Mouse (Mus musculus): ENCODE measurements around the gene Ikzf1.

Gene Ikzf1

DNA sequence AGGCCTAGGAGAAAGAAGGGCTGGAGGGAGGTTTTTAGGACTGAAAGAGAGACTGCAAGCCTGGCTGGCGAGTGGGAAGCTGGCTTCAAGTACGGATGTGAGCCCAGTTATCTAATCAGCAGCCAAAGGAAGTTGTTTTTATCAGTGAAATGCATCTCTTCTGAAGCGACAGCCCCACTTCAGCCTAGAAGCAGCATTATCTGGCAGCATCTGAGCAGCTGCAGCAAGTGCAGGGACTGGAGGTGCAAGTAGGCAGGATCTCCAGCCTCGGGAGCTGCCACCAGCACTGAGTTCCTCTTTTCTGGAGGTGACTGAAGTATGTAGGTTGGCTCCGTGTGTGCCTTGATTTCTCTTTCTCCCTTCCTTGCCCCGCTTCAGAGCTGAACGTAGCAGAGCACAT is 26.9 kb downstream of the Ikzf1 start:
- ChIA-PET CTCF (no interaction called here), POLR2A (no interaction called here)

GRCm38 (mm10) chr11:11714676-11715075 is 29.9 kb downstream of the Ikzf1 start:
- POLR2A ChIA-PET, result no interaction called here
- CTCF ChIA-PET, result interaction anchor here in 1 of 4 experiments (2.2 kb wide), 1 partner anchor 157 kb away, joined by 7 read pairs; no protein-coding TSS in a partner anchor

GRCm38 (mm10) chr11:11715963-11716691 is 31.3 kb downstream of the Ikzf1 start:
- CTCF ChIA-PET, result interaction anchor here in 1 of 4 experiments (2.2 kb wide), 1 partner anchor 159 kb away, joined by 7 read pairs; no protein-coding TSS in a partner anchor
- POLR2A ChIA-PET, result interaction anchor here in 2 of 4 experiments (0.6 to 0.7 kb wide), 3 partner anchors 179 to 540 kb away, joined by 3 to 9 read pairs (median 3); no protein-coding TSS in a partner anchor

DNA sequence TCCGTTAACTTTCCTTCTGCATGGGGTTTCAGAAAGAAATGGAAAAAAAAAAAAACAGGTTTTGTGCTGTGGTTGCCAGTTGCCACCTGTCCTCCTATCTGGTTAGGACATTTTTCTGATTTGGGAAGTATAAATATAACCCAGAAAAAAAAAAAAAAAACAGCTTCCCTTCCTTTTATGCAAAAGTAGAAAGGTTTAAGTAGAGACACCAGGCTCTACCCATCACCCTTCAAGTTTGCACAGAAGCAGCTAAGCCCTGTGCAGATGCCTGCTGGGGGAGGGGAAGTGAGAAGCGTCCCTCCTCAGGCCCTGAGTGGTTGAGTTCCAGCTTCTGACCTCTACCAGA is 31.9 kb downstream of the Ikzf1 start:
- ChIA-PET POLR2A (interaction anchor here in 2 of 4 experiments (0.7 kb wide), 2 partner anchors 446 to 540 kb away, joined by 3 read pairs; no protein-coding TSS in a partner anchor), CTCF (no interaction called here)

- CTCF ChIA-PET, result no interaction called here
- POLR2A ChIA-PET, result no interaction called here
These were observed 32.9 kb downstream of the Ikzf1 start for GRCm38 (mm10) chr11:11717606-11718167.

GRCm38 (mm10) chr11:11719748-11720147 is 34.9 kb downstream of the Ikzf1 start:
- POLR2A ChIA-PET, result interaction anchor here in 2 of 4 experiments (1.1 to 1.5 kb wide), 2 partner anchors 8 to 103 kb away, joined by 3 to 4 read pairs; no protein-coding TSS in a partner anchor
- CTCF ChIA-PET, result no interaction called here

GRCm38 (mm10) chr11:11725252-11725875 is 40.6 kb downstream of the Ikzf1 start:
- ChIA-PET POLR2A (interaction anchor here in 2 of 4 experiments (0.5 to 0.9 kb wide), 2 partner anchors 33 to 74 kb away, joined by 3 to 4 read pairs; no protein-coding TSS in a partner anchor), CTCF (interaction anchor here in 1 of 4 experiments (1.0 kb wide), 1 partner anchor 63 kb away, joined by 3 read pairs; no protein-coding TSS in a partner anchor)

- CTCF ChIA-PET, result interaction anchor here in 2 of 4 experiments (0.5 to 1.0 kb wide), 3 partner anchors 63 to 69 kb away, joined by 3 to 6 read pairs (median 3); no protein-coding TSS in a partner anchor
- POLR2A ChIA-PET, result interaction anchor here in 1 of 4 experiments (0.8 to 0.9 kb wide), 2 partner anchors 37 to 75 kb away, joined by 3 to 4 read pairs; no protein-coding TSS in a partner anchor
These were observed 41.2 kb downstream of the Ikzf1 start for GRCm38 (mm10) chr11:11725876-11726525.

GRCm38 (mm10) chr11:11726807-11727276 is 42.0 kb downstream of the Ikzf1 start:
- ChIA-PET POLR2A (interaction anchor here in 1 of 4 experiments (0.8 kb wide), 1 partner anchor 37 kb away, joined by 4 read pairs; no protein-coding TSS in a partner anchor), CTCF (interaction anchor here in 1 of 4 experiments (0.9 kb wide), 1 partner anchor 62 kb away, joined by 3 read pairs; no protein-coding TSS in a partner anchor)

DNA sequence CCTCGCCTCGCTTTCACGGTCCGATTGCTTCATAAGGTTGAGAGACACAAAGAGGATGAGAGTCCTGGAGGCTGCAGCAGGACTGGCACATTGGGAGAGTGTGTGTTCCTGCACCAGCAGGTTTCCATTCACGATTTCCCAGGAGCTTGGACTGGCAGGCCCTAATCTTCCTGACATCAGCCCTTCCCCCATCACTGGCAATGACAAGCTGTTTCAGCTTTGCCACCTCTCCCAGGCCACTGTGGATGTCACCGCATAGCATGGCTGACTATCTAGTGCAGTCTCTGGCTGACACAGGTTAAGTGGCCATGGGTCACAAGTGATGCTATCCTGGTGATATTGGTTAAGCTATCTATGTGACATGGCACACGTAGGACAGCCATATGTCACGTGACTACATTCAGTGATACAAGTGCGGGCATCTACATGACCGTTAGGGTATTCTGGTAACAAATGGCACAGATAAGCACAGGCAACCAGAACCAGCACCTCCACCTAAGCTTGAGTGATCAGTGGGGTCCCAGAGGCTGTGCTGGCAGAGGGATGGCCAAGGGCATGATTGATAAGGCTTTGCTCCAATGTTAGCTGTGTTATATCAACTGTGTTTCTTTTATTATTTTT is 43.2 kb downstream of the Ikzf1 start:
- POLR2A ChIA-PET, result interaction anchor here in 1 of 4 experiments (1.5 kb wide), 1 partner anchor 9 kb away, joined by 4 read pairs; no protein-coding TSS in a partner anchor
- CTCF ChIA-PET, result no interaction called here

DNA sequence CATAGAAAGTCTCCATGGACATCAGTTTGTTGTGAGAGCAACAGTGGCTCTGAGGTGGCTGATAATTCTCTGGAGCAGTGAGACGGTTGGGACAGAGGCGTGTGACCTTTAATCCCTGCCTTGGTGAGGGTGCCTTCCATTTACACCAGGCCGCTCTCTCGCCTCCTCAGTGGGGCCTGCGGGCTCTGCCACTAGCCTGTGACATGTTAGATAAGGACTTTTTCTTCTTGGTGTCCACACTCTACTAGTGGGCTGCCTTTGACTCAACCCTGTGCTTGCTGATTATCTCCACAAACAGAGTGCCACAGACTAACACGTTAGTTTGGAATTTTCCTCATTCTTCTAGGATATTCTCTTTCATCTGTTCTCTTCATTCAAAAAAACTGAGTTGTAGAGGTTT is 44.4 kb downstream of the Ikzf1 start:
- ChIA-PET POLR2A (no interaction called here), CTCF (no interaction called here)

DNA sequence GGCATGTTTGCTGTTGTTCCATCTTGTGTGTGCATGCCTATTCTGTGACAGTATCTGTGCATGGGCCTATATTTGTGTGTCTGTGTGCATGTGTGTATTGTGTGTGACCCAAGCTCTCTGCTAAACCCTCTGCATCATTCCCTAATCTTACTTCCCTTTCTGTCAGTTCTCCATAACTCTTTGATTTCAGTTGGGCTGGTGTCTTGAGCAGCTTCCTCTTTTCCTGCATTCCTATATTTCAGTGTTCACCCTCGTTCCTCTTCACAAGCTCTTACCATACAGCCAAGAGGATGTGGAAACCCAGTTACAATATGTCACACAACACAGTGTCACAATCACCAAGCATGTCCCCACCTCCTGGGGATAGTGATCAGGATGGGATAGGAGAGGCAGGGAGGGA is 45.3 kb downstream of the Ikzf1 start:
- ChIA-PET CTCF (no interaction called here), POLR2A (no interaction called here)

GRCm38 (mm10) chr11:11731727-11732126 is 46.9 kb downstream of the Ikzf1 start:
- POLR2A ChIA-PET, result no interaction called here

DNA sequence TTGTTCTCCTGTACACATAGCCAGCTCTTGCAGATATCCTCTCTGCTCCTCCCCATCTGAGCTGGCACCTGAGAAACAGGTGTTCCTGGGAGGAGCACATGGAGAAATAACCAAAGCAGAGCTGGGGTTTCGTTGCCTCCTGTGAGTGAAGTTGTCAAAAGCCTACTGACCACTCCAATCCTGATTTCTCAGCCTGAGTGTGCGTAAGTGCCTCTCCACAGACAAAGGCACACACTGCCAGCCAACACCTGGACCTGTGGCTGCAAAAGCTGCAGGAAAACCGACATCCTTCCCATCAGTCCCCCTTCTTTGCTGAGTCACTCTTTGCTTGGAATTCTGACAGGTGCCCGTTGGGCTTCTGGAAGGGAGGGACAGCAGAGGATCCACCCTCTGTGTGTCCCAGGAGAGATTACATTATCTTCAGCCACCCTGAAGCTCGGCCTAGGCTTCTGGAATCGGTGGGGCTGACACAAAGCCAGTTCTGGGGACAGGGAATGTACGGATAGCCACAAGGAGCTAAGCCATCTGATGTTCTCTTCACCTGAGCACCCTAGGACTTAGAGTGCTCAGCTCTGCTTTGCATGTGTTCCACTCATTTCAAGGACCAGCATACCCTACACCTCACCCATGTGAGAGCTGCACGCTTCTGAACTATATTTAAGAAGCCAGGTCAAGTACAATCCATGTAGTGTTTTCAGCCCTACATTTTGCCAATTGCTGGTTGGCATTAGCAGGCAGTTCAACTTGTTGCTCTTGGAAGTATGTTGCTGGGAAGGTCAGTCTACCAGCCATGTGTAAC is 48.4 kb downstream of the Ikzf1 start:
- POLR2A ChIA-PET, result no interaction called here
- CTCF ChIA-PET, result interaction anchor here in 3 of 4 experiments (0.6 to 1.2 kb wide), 3 partner anchors 11 to 176 kb away, joined by 3 read pairs; no protein-coding TSS in a partner anchor

More at GRCm38 (mm10) chr11:11731727-11732126, 46.9 kb downstream of the Ikzf1 start:
- CTCF ChIA-PET, result interaction anchor here in 1 of 4 experiments (1.2 to 1.6 kb wide), 2 partner anchors 57 to 175 kb away, joined by 3 read pairs; no protein-coding TSS in a partner anchor

- ChIA-PET POLR2A (no interaction called here), CTCF (interaction anchor here in 1 of 4 experiments (0.8 kb wide), 1 partner anchor 177 kb away, joined by 3 read pairs; no protein-coding TSS in a partner anchor)
These were observed 50.4 kb downstream of the Ikzf1 start for GRCm38 (mm10) chr11:11735155-11735554.

DNA sequence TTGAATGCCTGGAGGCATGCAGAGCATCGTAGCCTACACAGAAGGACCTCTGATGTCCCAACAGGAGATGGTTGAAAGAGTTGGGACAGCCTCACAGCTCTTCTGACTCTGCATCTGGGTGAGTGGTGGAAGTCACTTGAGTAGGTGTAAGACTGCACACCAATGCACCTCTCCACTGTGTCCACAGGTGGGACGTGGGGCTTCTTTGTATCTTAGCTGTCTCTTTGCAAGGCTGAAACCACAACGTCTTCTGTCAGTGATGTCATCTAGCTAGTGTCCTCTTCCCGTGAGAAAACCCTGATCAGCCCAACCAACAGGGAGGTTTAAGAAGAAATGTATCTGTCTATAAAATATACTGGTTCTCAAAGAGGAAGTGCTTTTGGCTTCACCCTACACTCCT is 52.1 kb downstream of the Ikzf1 start:
- ChIA-PET POLR2A (no interaction called here), CTCF (no interaction called here)

DNA sequence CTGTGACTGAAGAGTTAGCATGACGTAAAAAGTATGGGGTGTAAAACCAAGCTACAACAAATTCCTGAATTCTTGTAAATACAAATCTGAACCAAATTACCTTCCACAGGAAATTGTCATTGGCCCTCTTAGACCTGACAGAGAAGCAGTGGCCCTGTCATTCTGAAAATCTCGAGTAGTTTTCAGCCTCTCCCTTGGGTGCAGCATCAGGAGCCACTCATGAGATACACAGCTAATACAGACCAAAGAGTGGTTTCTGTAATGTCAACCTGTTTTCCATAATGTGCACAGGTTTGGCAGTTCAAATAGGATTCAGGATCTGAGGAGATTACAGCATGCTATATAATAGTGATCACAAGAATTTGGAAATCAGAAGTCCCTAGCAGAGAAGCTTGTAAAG is 52.8 kb downstream of the Ikzf1 start:
- CTCF ChIA-PET, result interaction anchor here in 2 of 4 experiments (1.0 to 1.7 kb wide), 3 partner anchors 51 to 238 kb away, joined by 3 to 7 read pairs (median 4); no protein-coding TSS in a partner anchor
- POLR2A ChIA-PET, result no interaction called here

DNA sequence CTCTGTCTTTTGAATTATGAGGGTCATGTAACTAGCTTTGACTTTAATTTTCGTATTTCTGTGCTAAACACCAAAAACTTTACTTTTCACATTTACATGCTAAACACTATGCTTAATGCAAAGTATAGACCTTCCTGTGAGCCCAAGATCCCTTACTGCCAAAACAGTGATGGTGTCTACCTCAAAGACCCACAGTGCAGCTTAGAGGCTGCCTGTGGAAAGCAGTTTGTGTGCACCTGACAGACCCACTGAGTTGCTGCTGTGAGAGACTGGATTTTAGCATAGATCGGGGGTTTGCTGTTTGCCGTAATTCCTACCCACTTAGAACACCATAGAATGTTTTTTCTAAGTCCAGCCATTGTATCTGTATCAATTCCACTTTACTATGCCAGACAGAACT is 54.3 kb downstream of the Ikzf1 start:
- ChIA-PET POLR2A (interaction anchor here in 1 of 4 experiments (1.6 kb wide), 1 partner anchor 70 kb away, joined by 7 read pairs; the partner anchor contains the start of gene Fignl1), CTCF (interaction anchor here (0.8 to 1.9 kb wide), 5 partner anchors 50 to 182 kb away, joined by 3 to 7 read pairs (median 4); no protein-coding TSS in a partner anchor)

All from embryonic stem cell, embryonic (primary cell).